Mouse (Mus musculus) gastrocnemius, postnatal 36 days (tissue): ENCODE measurements around the gene Mc1r. TPM values are rescaled to one million over a fixed set of nuclear protein-coding genes. Genes with fewer than 3 reads are reported as not detected.

Experiments used
- total RNA-seq, 2 experiments: library from RNA; stranded (reverse); gene quantifications; 2 replicates each; pipeline ENCODE4 v1.2.3; 2021

Gene Mc1r
- total RNA-seq, 2 experiments from 2014 or later = not detected

Other genes starting within 250 kb of the Mc1r start
- gene Sult5a1, start 248.8 kb upstream of the Mc1r start, total RNA-seq = 1 to 10 TPM; 2.8 to 3.0 TPM
- 10 to 100 TPM; 11.7 to 14.6 TPM for gene Dpep1, start 220.9 kb upstream of the Mc1r start, total RNA-seq
- 10 to 100 TPM; 47.8 to 49.7 TPM for gene Chmp1a, start 194.3 kb upstream of the Mc1r start, total RNA-seq
- gene Spata33, start 194.3 kb upstream of the Mc1r start, total RNA-seq = 1 to 10 TPM in 1 of 2 experiments, under 1 TPM in 1; 0.72 to 1.2 TPM
- gene Cdk10, start 182.3 kb upstream of the Mc1r start, total RNA-seq = 10 to 100 TPM; 10.6 to 12.7 TPM
- 1 to 10 TPM; 1.3 to 1.4 TPM for gene Spata2l, start 170.9 kb upstream of the Mc1r start, total RNA-seq
- gene Zfp276, start 152.9 kb upstream of the Mc1r start, total RNA-seq = 1 to 10 TPM; 5.0 to 5.1 TPM
- 10 to 100 TPM; 16.3 to 17.8 TPM for gene Vps9d1, start 152.8 kb upstream of the Mc1r start, total RNA-seq
- gene Fanca, start 88.5 kb upstream of the Mc1r start, total RNA-seq = under 1 TPM; 0.28 to 0.42 TPM
- gene Spire2, start 74.4 kb upstream of the Mc1r start, total RNA-seq = under 1 TPM in 1 of 2 experiments, not detected in 1; 0.27 TPM
- 100 to 1,000 TPM; 136 to 137 TPM for gene Tcf25, start 33.4 kb upstream of the Mc1r start, total RNA-seq
- under 1 TPM in 1 of 2 experiments, not detected in 1; 0.20 TPM for gene Tubb3, start 4.3 kb downstream of the Mc1r start, total RNA-seq
- 10 to 100 TPM; 35.7 to 40.3 TPM for gene Def8, start 16.4 kb downstream of the Mc1r start, total RNA-seq
- gene Afg3l1, start 70.8 kb downstream of the Mc1r start, total RNA-seq = 10 to 100 TPM; 34.6 to 38.2 TPM
- not detected for gene Dbndd1, start 108.4 kb downstream of the Mc1r start, total RNA-seq
- 1 to 10 TPM; 3.7 to 4.6 TPM for gene Gas8, start 111.7 kb downstream of the Mc1r start, total RNA-seq
- 10 to 100 TPM; 12.8 to 14.7 TPM for gene Rhou, start 246.8 kb downstream of the Mc1r start, total RNA-seq